Mouse (Mus musculus): Measurements from ENCODE around the gene Thra.
A peak's percentile ranks its signal among the peaks of the same experiment; 100 is the strongest.

Thra gene

DNA sequence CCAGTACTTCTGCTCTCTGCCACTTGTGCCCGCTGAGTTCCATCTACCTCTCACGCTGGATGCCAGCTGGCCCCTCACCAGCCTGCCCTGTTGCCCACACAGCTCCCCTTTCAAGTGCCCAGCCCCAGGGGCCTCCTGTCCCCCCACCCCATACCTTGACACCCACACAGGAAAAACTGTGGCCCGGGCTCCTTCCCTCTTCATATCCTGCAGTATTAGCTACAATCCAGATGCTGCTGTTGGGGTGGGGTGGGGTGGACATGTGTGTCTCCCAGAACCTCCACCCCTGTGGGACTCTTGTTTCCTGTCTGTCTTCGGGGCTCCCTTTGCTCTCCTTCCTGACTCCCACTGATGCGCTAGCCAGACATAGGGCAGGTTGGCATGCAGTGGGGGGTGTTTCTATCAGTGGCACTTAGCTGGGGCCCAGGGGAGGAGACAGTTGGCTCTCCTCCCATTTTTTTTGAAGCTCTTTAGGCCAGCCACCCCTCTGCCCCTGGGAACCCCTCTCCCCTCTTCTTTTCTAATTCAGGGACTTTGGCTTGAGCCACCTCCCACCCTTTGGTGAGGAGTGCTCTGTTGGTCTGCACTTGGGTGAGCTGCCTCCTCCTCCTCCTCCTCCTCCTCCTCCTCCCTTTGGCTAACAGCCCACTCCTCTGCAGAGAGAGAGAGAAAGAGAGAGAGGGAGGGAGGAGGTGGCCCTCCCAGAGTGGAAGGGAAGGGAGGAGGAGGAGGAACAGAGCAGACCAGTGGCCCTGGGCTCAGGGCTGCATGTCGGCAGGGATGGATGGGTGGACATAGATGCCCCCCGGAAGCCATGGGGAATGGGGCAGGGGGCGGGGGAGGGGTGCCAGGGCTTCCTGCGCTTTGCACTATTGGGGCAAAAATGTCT lies 25.2 kb downstream of the Thra start:
- DNase-seq (ENCODE audit: low spot score), result no peak

DNA sequence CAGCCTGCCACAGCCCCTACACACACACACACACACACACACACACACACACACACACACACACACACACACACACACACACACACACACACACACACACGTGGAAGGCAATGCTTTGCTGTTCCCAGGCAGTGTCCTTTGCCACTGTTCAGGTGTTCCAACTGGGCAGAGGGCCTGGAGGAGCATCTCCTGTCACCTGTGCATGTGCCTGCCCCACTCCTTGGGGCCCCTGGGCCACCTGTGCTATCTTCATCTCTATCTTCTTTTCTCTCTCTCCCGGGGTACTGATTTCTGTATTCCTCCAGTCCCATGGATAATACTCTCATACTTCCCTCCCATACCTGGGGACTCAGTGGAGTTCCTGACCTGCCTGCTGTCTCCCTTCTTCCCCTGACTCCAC lies 25.9 kb downstream of the Thra start:
- no peak for DNase-seq (ENCODE audit: low spot score)

DNA sequence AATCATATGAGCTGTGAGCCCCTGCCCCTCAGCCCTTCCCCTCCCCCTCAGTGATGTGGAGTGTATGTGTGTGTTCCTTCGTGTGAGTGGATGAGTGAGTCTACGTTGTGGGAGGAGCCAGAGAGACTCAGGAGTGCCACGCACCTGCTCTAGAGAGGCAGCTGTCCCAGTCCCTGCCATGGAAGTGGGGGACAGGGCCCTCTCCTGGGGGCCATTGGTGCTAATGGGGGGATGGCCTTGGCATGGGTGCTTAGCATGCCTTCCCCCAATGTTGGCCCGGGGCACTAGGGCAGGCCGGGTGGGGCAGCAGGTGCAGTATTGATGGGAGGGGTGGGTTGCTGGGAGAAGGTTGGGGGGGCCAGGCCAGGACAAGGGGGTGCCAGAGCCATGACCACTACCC lies 26.4 kb downstream of the Thra start:
- no peak for DNase-seq (ENCODE audit: low spot score)

DNA sequence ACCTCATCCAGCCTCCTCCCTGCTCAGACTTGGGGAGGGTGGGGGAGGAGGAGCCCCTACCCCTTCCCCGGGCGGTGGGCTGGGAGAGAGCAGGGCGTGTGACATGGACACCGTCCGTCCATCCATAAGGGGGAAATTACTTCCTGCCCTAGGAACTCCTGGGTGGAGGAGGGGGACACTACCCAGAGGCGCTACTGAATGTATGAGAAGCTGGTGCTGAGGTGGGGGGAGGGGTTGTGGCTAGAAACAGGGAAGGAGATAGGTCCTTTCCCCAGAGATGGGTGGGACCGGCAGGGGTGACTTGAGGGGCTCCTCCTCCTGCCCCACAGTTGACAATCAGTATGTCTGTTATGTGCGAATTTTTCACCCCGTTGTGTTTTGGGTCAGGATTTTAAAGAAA lies 26.8 kb downstream of the Thra start:
- no peak for DNase-seq (ENCODE audit: low spot score)

DNA sequence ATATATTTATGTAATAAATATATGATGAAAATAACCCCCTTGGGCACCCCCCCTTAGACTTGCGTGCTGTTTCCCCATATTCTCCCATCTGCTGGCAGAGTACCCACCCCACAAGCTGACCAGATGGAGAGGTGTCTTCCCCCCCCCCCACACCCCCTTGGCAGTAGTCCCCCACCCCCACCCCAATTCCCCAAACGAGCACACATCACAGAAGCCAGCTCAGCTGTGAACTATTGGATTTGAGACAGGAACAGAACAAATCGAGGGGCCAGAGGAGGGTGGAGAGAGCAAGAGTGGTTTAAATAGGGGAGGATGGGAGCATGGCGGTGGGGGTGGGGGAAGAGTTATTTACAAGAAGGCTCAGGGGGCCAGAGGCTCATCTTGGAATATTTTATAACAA lies 27.3 kb downstream of the Thra start:
- no peak for DNase-seq (ENCODE audit: low spot score)

DNA sequence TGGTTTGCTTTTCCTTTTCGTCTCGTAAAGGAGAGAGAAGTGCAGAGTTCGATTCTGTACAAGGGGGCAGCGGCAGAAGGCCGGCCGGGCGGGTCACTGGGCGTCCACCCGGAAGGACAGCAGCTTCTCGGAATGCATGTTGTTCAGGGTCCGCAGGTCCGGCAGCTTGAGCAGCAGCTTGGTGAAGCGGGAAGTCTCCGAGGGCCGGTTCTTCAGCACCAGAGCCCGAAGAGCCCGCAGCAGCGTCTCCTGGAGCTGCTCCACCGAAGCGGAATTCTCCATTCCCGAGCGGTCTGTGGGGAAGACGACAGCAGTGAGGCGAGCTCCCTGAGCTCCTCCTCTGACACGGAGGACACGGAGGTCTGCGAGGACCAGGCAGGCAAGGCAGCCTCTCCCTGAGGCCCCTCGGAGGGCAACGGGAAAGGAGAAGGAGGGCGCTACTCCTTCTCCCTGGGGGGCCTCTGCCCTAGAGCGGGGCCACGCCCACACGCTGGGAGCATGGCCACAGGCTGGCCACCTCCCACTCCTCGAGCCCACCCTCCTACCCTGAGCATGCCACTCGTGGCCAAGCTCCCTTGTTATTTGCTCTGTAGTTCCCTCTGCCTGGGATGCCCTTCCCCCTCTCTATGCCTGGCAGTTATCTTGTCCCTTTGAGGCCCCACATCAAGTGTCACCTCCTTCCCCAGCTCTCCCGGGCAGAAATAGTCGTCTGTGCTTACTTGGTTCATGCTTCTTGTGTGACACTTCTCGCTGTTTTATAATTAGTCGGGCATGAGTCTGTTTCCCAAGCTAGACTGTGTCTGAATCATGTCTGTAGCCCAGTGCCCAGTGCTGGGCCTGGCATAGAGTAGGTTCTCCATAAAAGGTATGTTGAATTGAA lies 27.9 kb downstream of the Thra start:
- DNase-seq (ENCODE audit: low spot score), result no peak

DNA sequence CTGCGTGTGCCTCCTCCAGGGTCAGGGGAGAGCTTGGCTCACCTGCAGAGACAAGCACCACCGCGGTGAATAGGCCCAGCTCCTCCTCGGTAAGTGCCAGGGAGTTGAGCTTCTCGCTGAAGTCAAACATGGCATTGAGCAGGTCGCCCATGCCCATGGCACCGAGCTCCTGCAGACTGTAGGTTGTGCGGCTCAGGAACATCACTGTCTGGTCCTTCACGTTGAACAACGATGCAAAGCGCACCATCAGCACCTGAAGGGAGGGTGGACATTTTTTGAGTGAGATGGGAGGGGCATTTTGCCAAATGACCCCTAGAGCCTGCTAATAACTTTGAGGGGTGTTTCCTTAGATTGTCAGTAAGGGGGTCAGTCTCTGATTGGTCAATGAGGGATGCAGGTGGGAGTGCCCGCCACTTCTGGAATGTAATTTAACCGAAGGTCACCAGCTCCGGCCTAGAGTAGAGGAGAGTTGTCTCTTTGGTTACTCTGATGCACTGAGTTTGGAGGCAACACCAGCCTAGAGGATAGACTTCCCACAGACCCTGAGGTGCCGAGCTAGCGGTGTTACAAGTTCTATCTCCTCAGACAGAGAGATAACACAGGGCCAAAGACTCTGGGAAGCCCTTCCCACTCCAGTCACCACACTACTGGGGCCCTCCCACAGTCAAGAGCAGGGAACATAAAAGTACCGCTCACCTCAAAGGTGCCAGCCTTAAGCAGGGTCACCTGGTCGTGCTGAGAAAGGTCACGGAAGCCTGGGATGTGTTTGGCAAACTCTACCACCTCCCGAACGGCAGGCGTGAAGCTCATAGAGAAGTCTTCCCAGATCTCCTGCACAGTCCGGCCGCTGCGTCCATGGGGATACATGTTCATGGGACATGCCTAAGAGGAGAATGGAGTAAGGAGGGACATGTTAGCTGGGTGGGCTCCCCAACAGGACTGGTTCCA lies 28.8 kb downstream of the Thra start:
- DNase-seq (ENCODE audit: low spot score), result no peak

DNA sequence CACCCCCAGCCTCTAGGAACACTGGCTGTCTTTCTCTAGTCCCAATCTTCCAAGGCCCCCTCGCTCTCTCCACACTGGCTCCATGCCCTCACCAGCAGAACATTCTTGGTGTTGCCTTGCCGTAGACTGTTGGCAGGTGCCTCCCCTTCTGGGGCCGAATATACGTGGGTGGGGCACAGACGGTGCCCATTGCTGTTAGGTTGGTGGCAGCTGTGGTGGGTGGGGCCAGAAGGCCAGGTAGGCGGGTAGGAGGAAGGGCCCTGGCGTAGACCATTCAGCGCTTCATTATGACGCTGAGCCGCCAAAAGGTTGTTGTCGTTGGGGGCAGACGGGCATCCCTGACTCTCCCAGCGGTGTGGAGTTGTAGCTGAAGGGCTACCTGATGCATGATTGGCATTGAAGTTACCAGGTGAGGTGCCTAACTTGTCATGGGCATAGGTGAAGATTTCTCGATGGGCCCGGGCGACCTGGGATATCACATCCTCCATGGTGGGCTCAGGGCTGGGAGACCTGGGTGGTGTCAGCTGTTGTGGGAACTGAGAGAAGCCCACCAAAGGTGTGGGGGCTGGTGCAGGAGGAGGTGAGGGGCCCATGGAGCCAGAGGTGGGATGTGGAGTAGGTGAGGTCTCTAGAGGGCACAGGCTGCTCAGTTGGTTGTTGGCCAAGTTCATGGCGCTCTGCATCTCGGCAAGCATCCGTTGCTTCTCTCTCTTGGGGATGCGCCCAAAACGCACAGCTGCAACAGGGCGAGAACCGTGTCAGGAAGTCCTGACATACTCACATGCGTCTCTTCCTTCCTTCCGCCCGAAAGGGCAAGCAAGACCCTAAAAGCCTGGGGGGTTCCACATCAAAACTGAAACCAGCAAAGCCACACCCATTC lies 29.9 kb downstream of the Thra start:
- no peak for DNase-seq (ENCODE audit: low spot score)

DNA sequence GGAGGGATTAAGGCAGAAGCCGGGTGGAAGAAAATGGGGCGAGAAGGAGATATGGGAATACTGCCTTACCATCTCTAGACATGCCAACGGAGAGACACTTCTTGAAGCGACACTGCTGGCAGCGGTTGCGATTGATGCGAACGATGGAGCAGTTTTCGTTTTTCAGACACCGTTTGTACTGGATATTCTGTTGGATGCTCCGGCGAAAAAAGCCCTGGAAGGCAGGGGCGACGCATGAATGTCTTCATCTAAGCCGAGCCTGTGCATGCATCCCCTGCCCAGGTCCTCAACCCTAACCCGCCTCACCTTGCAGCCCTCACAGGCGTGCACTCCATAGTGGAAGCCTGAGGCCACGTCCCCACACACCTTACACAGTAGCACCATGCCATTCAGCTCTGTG lies 30.7 kb downstream of the Thra start:
- DNase-seq (ENCODE audit: low spot score), result no peak

DNA sequence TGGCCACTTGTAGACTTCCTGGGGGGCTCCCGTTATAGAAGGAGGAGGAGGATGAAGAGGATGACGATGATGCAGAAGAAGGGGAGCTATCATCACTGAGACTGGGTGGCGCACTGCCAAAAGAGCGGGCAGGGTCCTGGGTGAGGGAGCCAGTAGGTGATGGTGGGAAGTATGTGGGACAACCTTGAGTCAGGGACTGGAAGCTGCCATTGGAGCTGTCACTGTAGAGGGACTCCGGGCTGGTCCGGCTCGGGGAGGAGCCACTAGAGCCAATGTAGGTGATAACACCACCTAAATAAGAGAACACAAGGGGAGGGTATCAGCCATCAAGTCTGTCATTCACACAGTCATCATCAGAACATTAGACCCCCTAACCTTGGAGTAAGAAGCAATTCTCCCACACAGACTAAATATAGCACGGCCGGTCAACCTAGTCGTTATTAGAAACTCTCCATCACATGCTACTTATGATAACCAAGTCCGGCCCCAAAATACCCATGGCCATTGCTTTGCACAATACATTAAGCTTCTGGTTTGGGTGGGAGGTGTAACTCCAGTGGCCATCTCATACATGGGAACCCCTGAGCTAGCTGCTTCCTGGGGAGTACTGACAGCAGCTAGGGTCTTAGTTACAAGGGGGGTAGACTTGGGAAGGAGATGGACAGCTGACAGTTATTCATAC lies 31.5 kb downstream of the Thra start:
- no peak for DNase-seq (ENCODE audit: low spot score)

DNA sequence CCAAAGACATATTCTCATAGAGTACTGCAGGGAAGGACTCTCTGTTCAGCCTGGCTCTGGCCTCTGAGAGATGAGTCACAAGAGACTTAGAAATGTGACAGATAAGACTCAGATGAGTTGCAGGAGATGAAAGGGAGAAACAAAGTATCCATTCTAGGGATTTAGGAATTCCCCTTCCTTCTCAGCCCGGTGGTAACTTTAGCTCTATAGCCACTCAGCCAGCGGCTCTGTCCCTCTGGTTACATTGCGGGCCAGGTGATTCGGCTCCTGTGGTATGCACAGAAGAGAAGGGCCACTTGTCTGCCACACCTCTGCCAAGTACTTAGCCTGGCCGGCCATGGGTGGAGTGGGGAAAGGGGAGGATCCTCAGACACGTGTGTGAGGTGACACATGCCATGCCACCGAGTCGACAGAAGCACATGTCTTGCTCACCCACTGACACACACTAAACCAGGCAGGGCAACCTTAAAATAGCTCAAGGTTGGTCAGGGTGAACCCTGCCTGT lies 32.3 kb downstream of the Thra start:
- DNase-seq (ENCODE audit: low spot score), result no peak

DNA sequence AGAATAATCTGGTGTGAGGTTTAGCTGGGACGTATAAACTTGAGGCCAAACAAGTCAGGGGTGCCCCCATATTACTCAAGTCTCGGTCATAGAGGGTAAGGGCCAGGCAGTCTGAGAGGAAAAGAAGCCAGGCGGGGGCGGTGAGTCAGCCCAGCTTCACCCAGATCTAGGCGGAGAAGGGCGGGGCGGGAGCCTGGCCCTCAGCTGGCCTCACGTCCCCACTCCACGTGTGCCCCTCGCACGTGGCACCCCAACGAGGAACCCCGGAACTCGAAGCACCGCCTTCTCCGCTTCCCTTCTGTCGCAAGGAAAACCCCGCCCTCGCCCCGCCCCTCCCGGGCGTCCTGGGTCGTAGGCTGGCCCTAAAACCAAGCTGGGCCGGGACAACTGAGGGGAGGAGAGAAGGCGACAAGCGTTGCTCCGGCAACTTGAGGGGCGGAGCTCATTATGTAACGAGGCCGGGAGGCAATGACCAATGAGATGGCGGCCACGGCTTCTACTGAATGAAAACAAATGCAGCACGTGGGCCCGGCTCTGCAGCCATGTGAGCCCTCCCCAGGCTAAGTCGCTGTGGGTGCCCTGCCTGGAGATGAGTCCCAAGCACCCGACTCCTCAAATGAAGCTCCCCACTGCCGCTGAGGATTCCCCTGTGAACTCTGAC lies 33.3 kb downstream of the Thra start:
- peak; percentile 92 for DNase-seq (ENCODE audit: low spot score)

DNA sequence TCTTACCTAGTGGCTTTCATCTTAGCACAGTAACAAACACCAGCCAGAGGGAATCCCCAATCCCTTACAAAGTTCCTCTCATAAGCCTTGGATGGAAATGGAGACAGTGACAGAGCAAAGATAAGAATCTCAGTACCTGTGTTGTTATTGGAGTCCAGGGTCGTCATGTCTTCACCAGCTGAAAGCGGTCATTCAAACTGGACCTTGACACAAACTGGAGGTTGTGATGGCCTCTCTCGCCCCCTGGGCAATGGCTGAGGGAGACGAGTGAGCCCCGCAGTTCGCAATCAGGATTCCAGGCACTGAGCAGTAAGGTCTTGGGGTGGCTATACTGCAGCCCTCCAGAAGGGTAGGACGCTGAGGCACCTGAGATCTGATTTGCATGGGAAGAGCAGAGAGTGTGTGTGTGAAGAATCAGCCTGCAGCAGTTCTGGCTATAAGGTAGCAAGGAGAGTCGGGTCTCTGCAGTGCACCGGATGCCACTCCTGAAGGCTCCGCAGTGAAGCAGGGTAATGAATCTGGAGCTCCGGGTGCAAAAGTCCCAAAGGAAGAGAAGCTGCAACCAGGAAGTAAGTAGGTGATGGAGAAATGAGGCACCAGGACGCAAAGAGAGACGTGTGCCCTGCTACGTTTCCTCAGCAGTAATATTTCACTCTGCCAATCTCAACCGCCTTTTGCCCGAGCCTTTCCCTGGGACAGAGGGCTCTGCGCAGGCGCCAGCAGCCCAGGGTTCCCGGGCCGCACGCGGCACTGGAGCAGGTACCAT lies 34.3 kb downstream of the Thra start, which contains the start of gene Nr1d1:
Gene Nr1d1 (minus strand): TSS at position 752 of the 766 bp plus-strand sequence.
- DNase-seq (ENCODE audit: low spot score), result no peak

DNA sequence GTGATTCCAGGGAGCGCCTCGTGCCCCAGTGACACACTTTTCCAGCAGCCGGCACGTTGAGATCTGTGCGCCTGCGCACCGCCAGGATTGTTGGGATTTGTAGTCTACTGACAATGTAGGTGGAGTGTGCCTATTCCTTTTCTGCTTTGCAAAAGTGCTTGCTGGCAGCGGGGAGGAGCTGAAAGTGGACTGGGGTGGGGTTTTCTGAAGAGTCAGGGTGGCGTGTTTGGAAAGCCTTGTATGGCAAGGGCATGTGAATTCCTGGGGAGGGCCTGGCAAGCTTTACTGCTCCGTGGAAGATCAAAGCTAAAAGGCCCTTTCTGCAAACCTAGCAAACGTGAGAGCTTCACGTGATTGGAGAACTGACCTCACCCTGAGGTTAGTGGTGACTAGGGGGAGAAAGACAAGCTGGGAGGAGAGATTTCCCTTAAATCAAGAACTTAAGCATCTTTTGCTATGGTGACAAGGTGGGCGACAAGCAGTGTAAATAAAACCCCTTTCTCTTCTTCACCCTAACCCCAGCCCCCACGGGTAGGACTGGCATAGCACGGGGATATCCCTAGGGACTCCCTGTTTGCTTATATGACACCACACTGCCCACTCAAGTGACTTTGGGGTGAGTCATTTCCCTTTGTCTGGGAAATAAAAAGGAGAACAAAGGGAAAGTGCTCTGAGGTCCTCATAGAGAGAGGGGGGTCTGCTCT lies 35.1 kb downstream of the Thra start:
- peak; percentile 57 for DNase-seq (ENCODE audit: low spot score)

DNA sequence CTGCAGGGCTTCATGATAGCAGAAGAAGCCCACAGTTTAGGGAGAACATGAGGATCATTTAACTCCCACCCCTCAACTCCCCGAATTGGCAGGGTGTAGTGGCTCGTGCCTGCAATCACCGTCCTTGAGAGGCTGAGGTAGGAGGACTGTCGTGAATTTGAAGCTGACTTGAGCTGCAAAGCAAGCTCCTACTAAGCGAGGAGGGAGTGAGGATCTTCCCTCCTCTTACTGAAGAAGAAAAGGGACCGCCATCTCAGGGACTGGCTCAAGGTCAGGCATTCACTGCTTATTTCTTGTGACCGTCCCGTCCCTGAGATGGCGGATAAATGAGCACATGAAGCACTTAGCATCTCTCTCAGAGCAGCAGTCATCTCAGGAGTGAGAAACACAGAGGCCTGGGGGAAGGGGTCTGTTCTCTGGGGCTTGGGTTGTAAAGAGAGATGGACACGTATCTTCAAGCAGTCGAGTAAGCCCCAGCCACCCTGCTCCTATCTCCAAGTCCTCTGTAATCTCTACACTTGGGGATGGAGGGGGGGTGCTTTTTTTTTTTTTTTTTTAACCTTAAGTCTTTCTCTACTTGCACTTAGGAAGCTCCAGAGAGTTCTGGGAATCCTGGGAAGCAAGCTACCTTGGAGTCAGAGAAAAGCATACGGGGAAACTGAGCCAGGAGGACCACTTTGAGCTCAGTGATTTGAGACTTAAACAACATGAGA lies 35.8 kb downstream of the Thra start:
- DNase-seq (ENCODE audit: low spot score), result no peak

DNA sequence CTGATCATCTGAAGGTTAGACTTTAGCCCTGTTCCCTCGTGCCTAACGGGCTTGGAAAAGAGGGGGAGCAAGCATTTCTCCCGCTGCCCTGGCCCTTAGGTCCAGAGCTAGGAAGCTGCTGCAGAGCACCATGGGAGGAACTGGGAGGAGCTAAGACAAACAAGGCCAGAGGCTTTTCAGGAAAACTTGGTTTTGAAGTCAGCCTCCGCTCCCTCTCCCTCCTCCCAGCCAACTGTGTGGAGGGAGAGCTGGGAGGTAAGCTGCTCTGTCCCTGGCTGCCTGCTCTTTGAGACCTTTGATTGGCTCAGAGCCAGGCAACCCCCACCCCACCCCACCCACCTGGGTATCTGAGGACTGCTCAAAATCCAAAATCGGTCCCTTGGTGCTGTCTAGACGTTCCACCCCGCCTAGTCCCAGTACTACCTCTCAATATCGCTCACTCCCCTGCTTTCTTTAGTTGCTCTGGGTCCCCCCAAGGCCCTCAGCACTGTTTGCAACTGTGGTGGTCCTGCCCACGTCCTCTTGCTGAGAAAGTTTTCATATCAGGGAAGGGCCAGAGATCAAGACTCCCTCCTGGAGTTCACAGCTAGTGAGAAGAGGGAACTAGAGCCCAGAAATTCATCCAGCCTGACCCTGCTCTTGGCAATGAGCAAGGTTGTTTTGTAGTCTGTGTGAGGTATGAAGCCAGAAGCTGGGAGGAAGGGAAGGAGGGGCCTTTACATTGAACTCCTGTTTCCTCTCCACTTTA lies 36.6 kb downstream of the Thra start:
- no peak for DNase-seq (ENCODE audit: low spot score)

DNA sequence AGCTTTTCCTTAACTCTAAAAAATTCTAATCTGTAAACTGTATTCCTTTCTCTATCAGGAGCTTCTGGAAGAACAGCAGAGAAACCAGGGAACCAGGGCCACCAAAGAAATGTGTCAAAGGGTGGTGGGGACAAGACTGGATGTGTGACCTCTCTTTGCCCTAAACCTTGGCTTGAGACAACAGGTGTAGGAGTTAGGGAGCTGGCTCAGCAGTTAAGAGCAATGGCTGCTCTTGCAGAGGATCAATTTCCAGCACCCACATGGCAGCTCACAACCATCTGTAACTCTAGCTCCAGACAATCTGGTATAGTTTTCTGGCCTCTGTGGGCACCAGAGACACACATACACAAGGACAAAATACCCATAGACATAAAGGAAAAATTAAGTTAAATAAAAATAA lies 37.5 kb downstream of the Thra start:
- no peak for DNase-seq (ENCODE audit: low spot score)
